Mouse (Mus musculus) urinary bladder, postnatal 4 days (tissue): ENCODE results near the gene Ldlrad2.
A peak's percentile ranks its signal among the peaks of the same experiment; 100 is the strongest.
"Not testable (repeated sequence)": the region's sequence is repeated elsewhere in the genome, so short reads cannot be mapped to it uniquely, and the experiment has no call there.

Experiments used
- DNase-seq, 2 experiments: peaks; one replicate each; pipeline ENCODE4 v3.0.0; 2021 to 2022; ENCODE audit warnings: low spot score in 2 of 2

The Ldlrad2 gene

GRCm38 (mm10) chr4:137574469-137574868, at the start of gene Ldlrad2:
Ldlrad2 (minus strand) TSS chr4:137574569.
- no peak for DNase-seq

- no peak for DNase-seq
Observed at GRCm38 (mm10) chr4:137622847-137623246, 48.5 kb upstream of the Ldlrad2 start.

GRCm38 (mm10) chr4:137610256-137610655, 35.9 kb upstream of the Ldlrad2 start:
- DNase-seq: no peak

- no peak for DNase-seq
Observed at GRCm38 (mm10) chr4:137609702-137610101, 35.3 kb upstream of the Ldlrad2 start.

- no peak for DNase-seq
Observed at GRCm38 (mm10) chr4:137609281-137609680, 34.9 kb upstream of the Ldlrad2 start.

GRCm38 (mm10) chr4:137607023-137607422, 32.7 kb upstream of the Ldlrad2 start:
- DNase-seq: no peak

- DNase-seq: no peak
Observed at GRCm38 (mm10) chr4:137603449-137604171, 29.2 kb upstream of the Ldlrad2 start.

GRCm38 (mm10) chr4:137598577-137598976, 24.2 kb upstream of the Ldlrad2 start:
- no peak for DNase-seq

GRCm38 (mm10) chr4:137597098-137597630, 22.8 kb upstream of the Ldlrad2 start:
- DNase-seq: no peak

GRCm38 (mm10) chr4:137594496-137595270, 20.3 kb upstream of the Ldlrad2 start:
- DNase-seq: no peak

- DNase-seq: peak; percentile 99
Observed at GRCm38 (mm10) chr4:137593601-137594495, 19.5 kb upstream of the Ldlrad2 start, which contains the start of gene Usp48. Usp48 (plus strand) TSS chr4:137593755.

GRCm38 (mm10) chr4:137590961-137591360, 16.6 kb upstream of the Ldlrad2 start:
- DNase-seq: no peak

GRCm38 (mm10) chr4:137589586-137589985, 15.2 kb upstream of the Ldlrad2 start:
- no peak for DNase-seq

- not testable (repeated sequence) for DNase-seq
Observed at GRCm38 (mm10) chr4:137589095-137589494, 14.7 kb upstream of the Ldlrad2 start.

GRCm38 (mm10) chr4:137581815-137582214, 7.4 kb upstream of the Ldlrad2 start:
- no peak for DNase-seq

GRCm38 (mm10) chr4:137580299-137580698, 5.9 kb upstream of the Ldlrad2 start:
- no peak for DNase-seq

GRCm38 (mm10) chr4:137579789-137580188, 5.4 kb upstream of the Ldlrad2 start:
- DNase-seq: no peak

GRCm38 (mm10) chr4:137578181-137578845, 3.9 kb upstream of the Ldlrad2 start:
- peak; percentile 53 to 74 for DNase-seq

- DNase-seq: no peak
Observed at GRCm38 (mm10) chr4:137577486-137577885, 3.1 kb upstream of the Ldlrad2 start.

GRCm38 (mm10) chr4:137569873-137570272, 4.5 kb downstream of the Ldlrad2 start:
- DNase-seq: no peak

GRCm38 (mm10) chr4:137556673-137557210, 17.6 kb downstream of the Ldlrad2 start:
- no peak for DNase-seq
